Mouse (Mus musculus) kidney, postnatal 0 days (tissue): Measurements from ENCODE around the gene Lrrc10b. TPM values are rescaled to one million over a fixed set of nuclear protein-coding genes. Genes with fewer than 3 reads are reported as not detected.

Experiments
- ATAC-seq: fragments of 200-750 bp; cut with Nextera tagmentation; replicated peaks from 2 replicates; pipeline ENCODE4 v1.8.0; 2017; ENCODE audit warnings: low read depth, moderate number of reproducible peaks, moderate TSS enrichment, moderate library complexity; ENCODE audit not compliant: low FRiP score
- DNase-seq: peaks from one replicate; pipeline ENCODE4 v3.0.0-alpha.2; 2016; ENCODE audit warnings: low spot score
- H3K27ac ChIP-seq: fragments of 300-500 bp; sonication (generic); 2 replicates; pipeline ENCODE4 v1.5.1; 2014; ENCODE audit warnings: mild to moderate bottlenecking
- H3K27me3 ChIP-seq: fragments of 300-500 bp; sonication (generic); 2 replicates; pipeline ENCODE4 v1.6.1; 2014; ENCODE audit warnings: low read length, mixed read lengths; ENCODE audit not compliant: insufficient read depth
- H3K36me3 ChIP-seq: fragments of 300-500 bp; sonication (generic); 2 replicates; pipeline ENCODE4 v1.6.1; 2014; ENCODE audit warnings: low read length, mixed read lengths; ENCODE audit not compliant: insufficient read depth
- H3K4me1 ChIP-seq: fragments of 300-500 bp; sonication (generic); replicated peaks from 2 replicates; pipeline ENCODE4 v1.6.1; 2014; ENCODE audit warnings: antibody characterized with exemption, low read length, mixed read lengths; ENCODE audit not compliant: insufficient read depth
- H3K4me2 ChIP-seq: fragments of 300-500 bp; sonication (generic); 2 replicates; pipeline ENCODE4 v1.6.1; 2014; ENCODE audit warnings: mild to moderate bottlenecking, low read length, moderate library complexity, mixed read lengths
- H3K4me3 ChIP-seq: fragments of 300-500 bp; sonication (generic); replicated peaks from 2 replicates; pipeline ENCODE4 v1.5.1; 2014; ENCODE audit warnings: low read depth, low read length
- H3K9ac ChIP-seq: fragments of 300-500 bp; sonication (generic); 2 replicates; pipeline ENCODE4 v1.6.1; 2014; ENCODE audit warnings: low read depth, low read length
- H3K9me3 ChIP-seq: fragments of 300-500 bp; sonication (generic); replicated peaks from 2 replicates; pipeline ENCODE4 v1.6.1; 2016; ENCODE audit warnings: low read length, inconsistent platforms, mixed read lengths
- CTCF ChIP-seq: IDR thresholded peaks from 2 replicates; pipeline ENCODE4 v1.5.1; 2016; ENCODE audit warnings: antibody characterized with exemption, low read depth, mild to moderate bottlenecking, moderate library complexity
- WGBS: fragments of 180-500 bp; shearing (Covaris S2); extraction: QIAGEN DNeasy Blood & Tissue Kit; methylation state at CpG from one replicate; pipeline ENCODE4 v1.1.7; 2014; 5-methylcytosine and 5-hydroxymethylcytosine counted together
- polyA plus RNA-seq: library from polyadenylated mRNA; unstranded; fragments of >200 nt; fragmentation: Nextera tagmentation; extraction: Ambion mirVana; gene quantifications from 2 replicates; pipeline ENCODE4 v1.2.1, GENCODE M21; 2015

Lrrc10b gene
- polyA plus RNA-seq, 1 experiment from 2014 or later, result 0.80 TPM

DNA sequence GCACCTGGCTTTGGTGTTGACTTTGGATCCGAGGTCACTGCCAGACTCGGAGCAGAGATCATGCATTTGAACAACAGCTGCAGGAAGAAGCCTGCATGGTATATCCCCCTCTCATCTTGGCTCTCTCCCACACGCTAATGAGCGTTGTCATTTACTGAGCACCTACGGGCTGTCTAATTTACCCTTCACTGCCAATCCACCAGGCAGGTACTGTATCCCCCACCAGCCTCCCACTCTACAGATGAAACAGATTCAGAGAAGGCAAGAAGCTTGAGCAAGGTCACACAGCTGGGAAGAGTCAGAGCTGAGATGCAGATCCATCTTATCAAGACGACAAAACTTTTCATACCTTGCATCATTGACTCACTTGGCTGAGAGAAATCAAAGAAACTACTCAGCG lies 4.3 kb upstream of the Lrrc10b start:
- Histone ChIP-seq H3K36me3 (no peaks in the 10 kb centered on the region), H3K9me3 (no peaks in the 10 kb centered on the region), H3K4me1 (peaks cover 4% of the 10 kb centered on the region; the same call in 1 of the 2 replicates), H3K27me3 (peaks cover 12% of the 10 kb centered on the region), H3K9ac (no peak overlapping the region), H3K4me3 (no peak overlapping the region), H3K27ac (no peak overlapping the region), H3K4me2 (no peak overlapping the region)
- no peak for TF ChIP-seq CTCF
- ATAC-seq (no peak), DNase-seq (no peak)
- 24% methylated on average over 7 of the region's 7 CpGs for WGBS

DNA sequence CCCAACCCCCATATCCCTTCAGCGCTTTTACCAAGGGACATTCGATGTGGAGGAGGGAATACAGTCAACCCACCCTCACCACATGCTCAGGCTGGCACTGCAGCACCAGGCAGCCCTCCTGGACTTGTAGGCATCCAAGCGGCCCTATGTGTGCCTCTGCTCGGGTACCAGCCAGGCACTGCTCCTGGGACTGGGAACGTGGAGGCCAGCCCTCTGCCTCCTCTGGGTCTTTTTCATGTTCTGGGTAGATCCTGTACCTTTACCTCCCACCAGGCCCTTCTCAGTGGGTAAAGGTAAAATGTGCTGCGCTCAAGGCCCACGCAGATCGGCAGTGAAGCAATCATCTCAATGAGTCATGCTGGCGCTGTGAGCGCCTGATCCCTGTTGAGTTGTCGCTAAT lies 2.6 kb upstream of the Lrrc10b start:
- H3K4me2 ChIP-seq, result no peak overlapping the region
- no peak overlapping the region for H3K4me3 ChIP-seq
- no peak overlapping the region for H3K9ac ChIP-seq
- peaks cover 25% of the 10 kb centered on the region for H3K27me3 ChIP-seq
- no peaks in the 10 kb centered on the region for H3K36me3 ChIP-seq
- no peaks in the 10 kb centered on the region for H3K9me3 ChIP-seq
- TF ChIP-seq CTCF, result no peak
- WGBS, result 63% methylated on average over 11 of the region's 11 CpGs
- peaks cover 4% of the 10 kb centered on the region; the same call in 1 of the 2 replicates for H3K4me1 ChIP-seq
- no peak for ATAC-seq
- H3K27ac ChIP-seq, result no peak overlapping the region
- no peak for DNase-seq

DNA sequence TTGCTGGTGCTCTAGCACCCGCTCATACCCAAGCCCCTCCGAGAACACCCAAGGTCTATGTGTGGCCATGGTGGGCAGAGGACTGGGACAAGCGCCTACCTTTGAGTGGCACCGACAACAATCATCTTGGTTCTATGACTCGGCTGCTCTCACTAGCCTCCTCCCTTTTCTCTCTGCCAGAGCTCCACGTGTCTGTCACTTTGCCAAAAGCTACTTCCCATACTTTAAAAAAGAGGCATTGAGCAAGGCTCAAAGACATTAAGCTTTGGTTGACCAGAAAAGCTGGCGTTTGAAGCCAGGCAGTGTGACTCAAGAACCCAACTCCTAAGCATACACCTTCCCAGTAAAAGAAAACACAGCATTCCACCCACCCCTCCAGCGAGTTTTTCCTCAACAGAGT lies 823 bp upstream of the Lrrc10b start:
- 17% methylated on average over 8 of the region's 8 CpGs for WGBS
- Histone ChIP-seq H3K27ac (no peak overlapping the region), H3K36me3 (no peaks in the 10 kb centered on the region), H3K9ac (no peak overlapping the region), H3K27me3 (peaks cover 26% of the 10 kb centered on the region), H3K4me2 (peak overlapping the region; percentile 75), H3K9me3 (no peaks in the 10 kb centered on the region), H3K4me1 (peaks cover 4% of the 10 kb centered on the region; the same call in 1 of the 2 replicates), H3K4me3 (no peak overlapping the region)
- ATAC-seq (no peak), DNase-seq (peak; percentile 57)
- TF ChIP-seq CTCF, result no peak

DNA sequence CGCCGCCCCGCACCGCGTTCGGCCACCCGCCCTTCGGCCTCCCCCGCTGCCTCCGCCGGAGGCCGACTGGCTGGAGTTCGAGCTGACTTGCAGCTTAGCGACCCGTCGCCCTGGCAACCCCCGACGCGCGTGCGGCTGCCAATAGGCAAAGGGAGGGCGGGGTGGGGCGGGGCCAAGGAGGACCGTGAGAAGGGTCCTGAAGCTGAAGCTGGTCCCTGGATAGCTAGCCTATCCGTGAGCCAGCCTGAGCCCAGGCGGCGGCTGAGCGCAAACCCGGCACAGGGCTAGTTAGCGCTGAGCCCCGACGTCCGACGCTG lies 169 bp upstream of the Lrrc10b start:
- Histone ChIP-seq H3K36me3 (no peaks in the 10 kb centered on the region), H3K27me3 (peaks cover 26% of the 10 kb centered on the region), H3K4me3 (peak overlapping the region; percentile 42), H3K4me1 (peaks cover 4% of the 10 kb centered on the region; the same call in 1 of the 2 replicates), H3K27ac (no peak overlapping the region), H3K9me3 (no peaks in the 10 kb centered on the region), H3K4me2 (peak overlapping the region; percentile 75), H3K9ac (0 out of 2 replicates have a peak overlapping the region, but pooled peaks have one; percentile 0)
- WGBS, result 0% methylated on average over 33 of the region's 34 CpGs
- DNase-seq (peak; percentile 84), ATAC-seq (peak; percentile 80)
- TF ChIP-seq CTCF, result no peak

DNA sequence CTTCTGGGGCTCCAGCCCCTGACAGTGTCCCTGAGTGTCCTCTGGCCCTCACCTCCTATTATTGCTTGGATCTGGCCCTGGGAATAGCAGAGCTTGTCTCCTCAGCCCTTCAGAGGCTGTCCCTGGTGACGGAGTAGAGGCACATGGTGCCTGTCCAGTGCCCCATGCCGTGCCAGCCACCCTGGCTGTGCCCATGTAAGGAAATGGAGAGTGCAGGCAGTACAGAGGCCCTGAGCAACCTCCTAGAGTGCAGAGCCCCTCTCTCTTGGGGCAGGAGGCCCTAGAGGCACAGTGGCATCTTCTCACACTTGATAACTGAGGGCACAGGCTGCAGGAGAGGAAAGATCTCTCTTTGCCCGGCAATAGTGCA lies 1.9 kb downstream of the Lrrc10b start:
- TF ChIP-seq CTCF, result no peak
- peaks cover 4% of the 10 kb centered on the region; the same call in 1 of the 2 replicates for H3K4me1 ChIP-seq
- no peaks in the 10 kb centered on the region for H3K9me3 ChIP-seq
- H3K27ac ChIP-seq, result no peak overlapping the region
- no peaks in the 10 kb centered on the region for H3K36me3 ChIP-seq
- no peak overlapping the region for H3K4me2 ChIP-seq
- no peak overlapping the region for H3K9ac ChIP-seq
- H3K4me3 ChIP-seq, result no peak overlapping the region
- DNase-seq (no peak), ATAC-seq (no peak)
- 72% methylated on average over 3 of the region's 3 CpGs for WGBS
- peaks cover 20% of the 10 kb centered on the region for H3K27me3 ChIP-seq

DNA sequence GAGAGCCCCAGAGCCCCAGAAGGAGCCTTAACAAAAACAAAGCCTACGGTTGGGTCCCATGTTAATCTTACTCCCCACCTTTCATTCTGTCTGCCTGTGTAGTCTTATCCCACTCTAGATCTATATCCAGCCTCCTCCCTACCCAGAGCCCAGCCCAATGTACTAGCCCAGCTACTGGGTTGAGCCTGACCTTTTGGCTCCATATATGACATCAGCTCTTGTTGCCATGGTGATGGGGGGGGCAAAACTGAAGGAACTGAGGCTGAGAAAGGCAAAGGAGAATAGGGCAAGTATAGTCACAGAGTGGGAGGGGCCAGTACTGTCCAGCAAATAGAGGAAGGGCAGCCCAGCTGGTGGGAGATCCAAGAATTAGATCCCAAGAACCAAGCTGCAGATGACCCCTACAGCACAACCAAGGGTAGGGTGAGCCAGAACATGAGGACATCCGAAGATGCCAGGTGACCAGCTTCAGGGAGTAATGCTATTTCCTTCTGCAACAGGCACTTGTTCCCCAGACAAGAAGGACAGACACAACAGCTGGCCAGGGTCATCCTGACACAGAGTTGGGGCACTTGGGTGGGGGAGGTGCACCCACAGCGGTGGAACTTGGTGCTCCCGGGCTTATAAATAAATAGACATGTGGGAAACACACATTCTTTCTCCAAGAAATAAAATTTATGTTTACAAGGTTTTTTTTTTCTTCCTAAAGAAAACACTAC lies 2.4 kb downstream of the Lrrc10b start:
- H3K4me2 ChIP-seq, result no peak overlapping the region
- no peak overlapping the region for H3K4me3 ChIP-seq
- DNase-seq (no peak), ATAC-seq (no peak)
- H3K4me1 ChIP-seq, result peaks cover 4% of the 10 kb centered on the region; the same call in 1 of the 2 replicates
- WGBS, result 37% methylated on average over 4 of the region's 4 CpGs
- H3K27ac ChIP-seq, result no peak overlapping the region
- TF ChIP-seq CTCF, result no peak
- H3K27me3 ChIP-seq, result peaks cover 20% of the 10 kb centered on the region
- H3K9me3 ChIP-seq, result no peaks in the 10 kb centered on the region
- H3K9ac ChIP-seq, result no peak overlapping the region
- no peaks in the 10 kb centered on the region for H3K36me3 ChIP-seq

DNA sequence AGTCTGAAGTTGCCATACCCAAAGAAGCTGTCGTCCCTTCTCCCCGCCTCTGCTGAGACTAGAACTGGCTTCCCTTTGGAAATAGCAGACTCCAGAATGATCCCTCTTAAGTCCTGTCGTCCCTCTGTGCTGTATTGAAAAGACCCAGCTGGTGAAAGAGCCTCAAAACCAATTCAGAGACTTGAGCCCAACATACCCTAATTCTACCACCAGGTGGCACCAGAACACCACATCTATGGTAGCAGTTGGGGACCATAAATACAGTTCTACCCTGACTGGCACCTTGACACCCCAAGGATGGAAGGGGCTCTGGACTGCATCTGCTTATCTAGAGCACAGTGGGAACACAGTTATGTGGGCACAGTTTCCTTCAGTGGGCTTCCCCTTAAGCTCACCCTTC lies 7.6 kb downstream of the Lrrc10b start:
- no peaks in the 10 kb centered on the region for H3K36me3 ChIP-seq
- no peak overlapping the region for H3K9ac ChIP-seq
- no peaks in the 10 kb centered on the region for H3K9me3 ChIP-seq
- H3K27ac ChIP-seq, result no peak overlapping the region
- no peaks in the 10 kb centered on the region for H3K27me3 ChIP-seq
- ATAC-seq, result no peak
- peak; percentile 93 for DNase-seq
- no peaks in the 10 kb centered on the region for H3K4me1 ChIP-seq
- WGBS, result 1% methylated on average over 3 of the region's 3 CpGs
- H3K4me3 ChIP-seq, result no peak overlapping the region
- peak; percentile 98 for TF ChIP-seq CTCF
- no peak overlapping the region for H3K4me2 ChIP-seq
